Mouse (Mus musculus) adipose tissue, adult 10 weeks (tissue): ENCODE data around the gene Prr29. TPM values are rescaled to one million over a fixed set of nuclear protein-coding genes. Genes with fewer than 3 reads are reported as not detected.

Experiments used
- polyA plus RNA-seq: library from polyadenylated mRNA; stranded (reverse); fragments of 350-450 nt; fragmentation: Illumina TruSeq; extraction: RNeasy Lipid Tissue Mini Kit (QIAGEN cat#74804); gene quantifications from one replicate; pipeline ENCODE4 v1.2.3, GENCODE M21; 2014; ENCODE audit warnings: low read depth, low replicate concordance

Gene Prr29
- 5.2 TPM for polyA plus RNA-seq

GRCm38 (mm10) chr11:106365366-106365765, at the start of gene Prr29:
Gene Prr29, plus strand, starts transcription at chr11:106365472.

GRCm38 (mm10) chr11:106353188-106353587, 12.1 kb upstream of the Prr29 start, which contains the start of gene Scn4a:
Gene Scn4a, minus strand, starts transcription at chr11:106353288.

DNA sequence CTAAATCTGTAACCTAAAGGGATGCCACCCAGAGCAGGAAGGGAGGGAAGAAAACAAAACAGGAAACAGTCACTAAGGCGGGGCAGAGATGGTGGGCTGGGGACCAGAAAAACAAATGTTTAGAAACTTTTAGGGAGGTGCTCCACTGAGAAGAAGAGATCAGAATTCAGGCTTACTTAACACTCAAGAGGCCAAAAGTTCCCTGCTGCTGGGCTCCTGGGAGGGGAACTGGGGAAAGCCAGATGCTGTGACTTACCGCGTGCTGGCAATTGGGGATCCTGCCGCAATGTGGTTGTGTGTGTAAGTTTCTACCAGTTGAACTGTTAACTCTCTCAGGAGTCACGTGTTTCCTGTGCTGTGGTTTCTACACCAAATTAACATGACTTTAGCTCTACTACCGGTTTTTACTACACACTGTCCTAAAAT, 22.5 kb downstream of the Prr29 start, which contains the start of gene Icam2:
Gene Icam2 (minus strand): TSS at position 285 of the 426 bp plus-strand sequence.

Other genes starting within 250 kb of the Prr29 start
- gene Gm10840, start 204.6 kb upstream of the Prr29 start, polyA plus RNA-seq = 4.8 TPM
- gene Limd2, start 204.6 kb upstream of the Prr29 start, polyA plus RNA-seq = 43.2 TPM
- 21.7 TPM for gene Strada, start 163.3 kb upstream of the Prr29 start, polyA plus RNA-seq
- gene Ccdc47, start 149.1 kb upstream of the Prr29 start, polyA plus RNA-seq = 76.2 TPM
- gene Ddx42, start 148.5 kb upstream of the Prr29 start, polyA plus RNA-seq = 43.4 TPM
- gene Ftsj3, start 109.4 kb upstream of the Prr29 start, polyA plus RNA-seq = 37.5 TPM
- 123 TPM for gene Psmc5, start 109.3 kb upstream of the Prr29 start, polyA plus RNA-seq
- gene Smarcd2, start 92.5 kb upstream of the Prr29 start, polyA plus RNA-seq = 55.6 TPM
- 2.4 TPM for gene Tcam1, start 88.8 kb upstream of the Prr29 start, polyA plus RNA-seq
- not detected for gene Gh, start 63.6 kb upstream of the Prr29 start, polyA plus RNA-seq
- 0.97 TPM for gene Cd79b, start 50.7 kb upstream of the Prr29 start, polyA plus RNA-seq
- 0.22 TPM for gene Scn4a, start 12.2 kb upstream of the Prr29 start, polyA plus RNA-seq
- 16.0 TPM for gene Icam2, start 22.6 kb downstream of the Prr29 start, polyA plus RNA-seq
- gene Ern1, start 122.4 kb downstream of the Prr29 start, polyA plus RNA-seq = 44.1 TPM
- gene Tex2, start 248.0 kb downstream of the Prr29 start, polyA plus RNA-seq = 35.8 TPM